Mouse (Mus musculus) cerebellum, postnatal 36 days (tissue): ENCODE measurements at regions not wholly inside any gene's neighbourhood (a gene's known extent, or its start where the extent isn't known, plus 50 kb on each side); places are given as distances from the start of the nearest gene placed in this dataset.
A peak's percentile ranks its signal among the peaks of the same experiment; 100 is the strongest.

Experiments
- DNase-seq, 2 experiments: peaks; one replicate each; pipeline ENCODE4 v3.0.0; 2021 to 2022; ENCODE audit warnings: mixed read lengths in 2 of 2

- DNase-seq, result no peak
These were observed 1490.9 kb upstream of the Slc39a10 start for GRCm38 (mm10) chr1:48383590-48383989.

- peak in 1 of 2 experiments; percentile 1 for DNase-seq
These were observed 1487.5 kb upstream of the Slc39a10 start for GRCm38 (mm10) chr1:48380139-48380538.

GRCm38 (mm10) chr1:48351416-48351815 is 1458.8 kb upstream of the Slc39a10 start:
- DNase-seq, result no peak

- DNase-seq, result no peak
These were observed 1450.3 kb upstream of the Slc39a10 start for GRCm38 (mm10) chr1:48342963-48343362.
